Mouse (Mus musculus): ENCODE measurements at regions not wholly inside any gene's neighbourhood (a gene's known extent, or its start where the extent isn't known, plus 50 kb on each side); places are given as distances from the start of the nearest gene placed in this dataset.
"Not testable (repeated sequence)": the region's sequence is repeated elsewhere in the genome, so short reads cannot be mapped to it uniquely, and the experiment has no call there.

DNA sequence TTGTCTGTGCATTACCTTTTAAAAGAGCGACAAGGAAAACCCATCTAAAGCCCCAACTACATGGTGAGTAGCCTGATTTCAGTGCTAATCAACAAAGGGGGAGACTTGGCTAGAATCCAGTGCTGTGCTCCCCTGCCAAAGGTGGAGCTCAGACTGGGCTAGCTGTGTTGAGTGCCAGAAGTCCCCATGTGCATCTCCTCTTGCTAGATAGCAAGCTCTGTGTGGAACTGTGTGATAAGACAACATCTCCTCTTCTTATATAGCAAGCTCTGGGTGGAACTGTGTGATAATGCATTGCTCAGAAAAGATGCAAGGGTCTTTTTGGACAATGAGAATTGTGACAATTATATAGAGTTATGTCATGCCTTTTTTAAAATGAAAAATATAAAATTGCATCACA, 741.4 kb downstream of the Adam6a start:
- no peak for DNase-seq (ENCODE audit: low read depth, low spot score)

DNA sequence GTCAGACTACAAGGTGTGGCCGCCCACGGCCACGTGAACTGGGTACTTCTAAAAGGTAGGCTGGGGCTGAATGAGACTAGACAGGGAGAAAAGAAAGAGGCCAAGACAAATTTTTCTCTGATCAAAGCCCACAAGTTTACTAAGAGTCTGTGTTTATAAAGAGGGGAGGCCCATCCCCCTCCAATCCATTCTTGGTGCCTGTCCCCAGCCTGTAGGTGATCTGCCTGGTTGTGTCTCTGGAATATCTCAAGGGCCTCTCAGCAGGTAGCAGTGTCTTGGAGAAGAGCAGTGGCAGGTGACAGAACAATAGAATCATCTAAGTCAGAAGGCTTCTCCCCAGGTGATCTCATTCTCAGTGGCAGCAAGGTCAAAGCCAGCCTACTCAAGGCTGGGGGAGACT, 743.3 kb downstream of the Adam6a start:
- DNase-seq (ENCODE audit: low read depth, low spot score) = peak; percentile 59

DNA sequence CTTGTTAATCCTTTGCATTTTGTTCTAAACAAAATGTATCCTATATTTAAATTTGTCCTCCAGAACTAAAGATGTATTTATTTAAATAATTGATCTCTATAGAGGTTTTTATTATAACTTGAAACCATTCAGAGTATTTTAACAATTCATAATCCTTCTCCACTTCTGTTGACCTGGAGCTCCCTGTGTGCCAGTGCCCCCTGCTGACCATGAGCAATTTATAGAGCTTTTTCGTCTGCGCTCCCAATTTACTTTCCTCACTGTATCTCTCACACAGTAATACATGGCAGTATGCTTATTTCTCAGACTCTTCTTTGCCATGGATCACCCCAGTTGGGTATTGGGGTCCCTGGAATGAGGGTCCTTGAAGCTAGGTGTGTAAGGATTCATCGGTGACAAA, 747.4 kb downstream of the Adam6a start:
- DNase-seq (ENCODE audit: low read depth, low spot score) = no peak

- DNase-seq (ENCODE audit: low read depth, low spot score) = no peak
Observed at GRCm38 (mm10) chr12:114299771-114300170, 756.1 kb downstream of the Adam6a start.

GRCm38 (mm10) chr12:114301728-114302127, 758.0 kb downstream of the Adam6a start:
- no peak for DNase-seq (ENCODE audit: low read depth, low spot score)

DNA sequence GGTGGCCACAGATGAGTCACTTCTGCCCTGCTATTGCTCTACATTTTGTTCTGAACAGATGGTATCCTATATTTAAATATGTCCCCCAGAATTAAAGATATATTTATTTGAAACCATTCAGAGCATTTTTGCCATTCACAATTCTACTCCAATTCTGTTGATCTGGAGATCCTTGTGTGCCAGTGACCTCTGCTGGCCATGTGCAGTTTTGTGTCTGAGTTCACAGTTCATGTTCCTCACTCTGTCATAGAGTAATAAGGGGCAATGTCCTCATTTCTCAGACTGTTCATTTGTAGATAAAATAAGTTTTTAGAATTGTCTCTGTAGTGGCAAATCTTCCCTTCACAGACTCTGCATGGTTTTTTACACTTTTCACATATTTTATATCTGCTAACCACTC, 788.8 kb downstream of the Adam6a start:
- peak; percentile 4 for DNase-seq (ENCODE audit: low read depth, low spot score)

GRCm38 (mm10) chr12:114366276-114366675, 822.6 kb downstream of the Adam6a start:
- DNase-seq (ENCODE audit: low read depth, low spot score) = peak; percentile 21

DNA sequence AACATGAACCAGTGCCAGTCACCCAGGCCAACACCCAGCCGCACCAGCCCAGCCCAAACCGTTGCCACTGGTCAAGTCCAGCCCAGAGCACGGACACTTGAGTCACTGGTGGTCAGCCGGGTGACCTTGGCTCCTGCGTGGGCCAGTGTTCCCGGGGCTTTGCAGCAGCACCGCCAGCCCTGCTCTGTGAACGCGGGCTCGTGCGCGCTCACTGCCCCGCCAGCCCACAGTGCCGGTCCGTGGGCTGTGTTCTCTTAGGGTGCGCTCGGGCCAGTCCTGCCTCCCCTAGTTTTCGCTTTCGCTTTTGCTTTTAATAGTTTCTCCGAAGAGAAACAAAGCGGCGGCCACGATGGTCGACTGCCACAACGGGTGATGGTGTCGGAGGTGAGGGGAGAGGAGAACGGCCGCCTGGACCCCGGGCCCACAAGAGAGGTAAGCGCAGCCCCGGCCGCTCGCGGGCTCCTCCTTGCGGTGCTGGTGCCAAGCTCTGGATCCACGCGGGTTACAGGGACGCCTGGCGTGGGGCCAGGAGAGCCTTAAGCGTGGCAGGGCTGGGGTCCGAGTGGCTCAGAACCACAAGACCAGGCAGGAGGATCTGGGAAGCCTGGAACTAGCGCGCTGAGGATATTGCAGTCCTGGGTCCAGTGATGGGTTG, 835.1 kb downstream of the Adam6a start:
- DNase-seq (ENCODE audit: low read depth, low spot score) = not testable (repeated sequence)

DNA sequence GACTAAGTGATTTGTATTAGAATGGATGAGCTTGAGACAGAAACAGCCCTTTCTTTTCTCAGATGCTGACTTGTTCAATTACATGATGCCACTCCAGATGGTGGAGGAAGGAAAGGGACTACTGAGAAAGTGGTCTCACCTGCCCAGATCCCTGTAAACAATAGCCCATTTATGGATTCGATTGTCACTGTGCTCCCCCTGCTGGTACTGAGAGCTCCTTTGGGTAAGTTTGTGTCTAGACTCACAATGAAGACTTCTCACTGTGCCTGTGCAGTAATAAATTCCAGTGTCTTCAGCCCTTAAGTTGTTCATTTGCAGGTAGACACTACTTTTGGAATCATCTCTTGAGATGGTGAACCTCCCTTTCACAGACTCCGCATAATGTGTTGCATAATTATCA, 847.7 kb downstream of the Adam6a start:
- no peak for DNase-seq (ENCODE audit: low read depth, low spot score)

DNA sequence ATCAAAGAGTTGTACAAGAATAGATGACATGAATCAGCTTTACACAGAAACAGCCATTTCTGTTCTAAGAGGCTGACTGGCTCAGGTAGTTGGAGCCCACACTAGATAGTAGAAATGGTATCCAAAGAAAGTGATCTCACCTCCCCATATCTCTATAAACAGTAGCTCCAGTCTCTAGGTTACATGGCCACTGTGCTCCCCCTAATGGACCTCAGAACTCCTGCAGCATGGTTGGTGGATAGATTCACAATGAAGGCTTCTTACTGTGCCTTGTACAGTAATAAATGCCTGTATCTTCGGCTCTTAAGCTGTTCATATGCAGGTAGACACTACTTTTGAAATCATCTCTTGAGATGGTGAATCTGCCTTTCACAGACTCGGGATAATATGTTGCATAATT, 862.5 kb downstream of the Adam6a start:
- peak; percentile 42 for DNase-seq (ENCODE audit: low read depth, low spot score)

DNA sequence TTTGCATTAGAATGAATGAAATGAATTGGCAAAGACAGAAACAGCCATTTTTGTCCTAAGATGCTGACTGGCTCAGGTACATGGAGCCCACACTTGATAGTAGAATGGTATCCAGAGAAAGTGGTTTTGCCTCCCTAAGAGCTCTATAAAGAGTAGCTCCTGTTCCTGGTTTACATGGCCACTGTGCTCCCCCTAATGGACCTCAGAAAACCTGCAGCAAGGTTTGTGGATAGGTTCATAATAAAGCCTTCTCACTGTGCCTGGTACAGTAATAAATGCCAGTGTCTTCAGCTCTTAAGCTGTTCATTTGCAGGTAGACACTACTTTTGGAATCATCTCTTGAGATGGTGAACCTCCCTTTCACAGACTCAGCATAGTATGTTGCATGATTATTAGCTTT, 890.8 kb downstream of the Adam6a start:
- peak; percentile 27 for DNase-seq (ENCODE audit: low read depth, low spot score)

GRCm38 (mm10) chr12:114462037-114462436, 918.3 kb downstream of the Adam6a start:
- DNase-seq (ENCODE audit: low read depth, low spot score) = no peak

DNA sequence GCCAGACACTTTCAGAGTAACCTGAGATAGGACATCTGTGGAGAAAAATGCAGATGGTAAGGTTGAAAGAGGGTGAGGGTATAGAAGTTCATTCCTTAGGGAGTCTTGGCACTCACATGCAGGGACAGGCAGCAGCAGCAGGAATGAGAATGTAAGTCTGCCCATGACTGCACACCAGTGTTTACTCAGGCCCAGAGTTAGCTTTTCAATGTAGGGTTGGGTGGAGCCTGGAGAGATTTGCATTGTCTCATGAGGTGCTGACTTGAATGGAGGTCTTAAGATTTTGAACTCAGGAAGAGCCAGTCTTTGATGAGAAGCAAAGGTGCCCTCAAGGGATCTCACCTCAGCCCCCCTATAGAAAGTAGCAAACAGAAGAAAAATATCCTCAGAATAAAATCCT, 918.9 kb downstream of the Adam6a start:
- DNase-seq (ENCODE audit: low read depth, low spot score) = peak; percentile 69

DNA sequence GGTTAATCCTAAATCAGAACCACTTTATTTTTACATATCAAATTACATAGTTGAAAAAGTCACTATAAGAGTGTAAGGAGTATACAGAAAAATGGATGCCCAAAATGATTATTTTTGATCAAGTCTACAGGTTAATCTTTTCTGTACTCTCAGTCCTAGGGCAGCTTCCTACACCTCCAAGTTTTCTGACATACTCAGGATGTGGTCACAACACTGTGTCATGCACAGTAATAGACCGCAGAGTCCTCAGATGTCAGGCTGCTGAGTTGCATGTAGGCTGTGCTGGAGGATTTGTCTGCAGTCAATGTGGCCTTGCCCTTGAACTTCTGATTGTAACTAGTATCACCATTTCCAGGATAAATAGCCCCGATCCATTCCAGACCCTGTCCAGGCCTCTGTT, 925.1 kb downstream of the Adam6a start:
- no peak for DNase-seq (ENCODE audit: low read depth, low spot score)

- not testable (repeated sequence) for DNase-seq (ENCODE audit: low read depth, low spot score)
Observed at GRCm38 (mm10) chr12:114472678-114473077, 929.0 kb downstream of the Adam6a start.

DNA sequence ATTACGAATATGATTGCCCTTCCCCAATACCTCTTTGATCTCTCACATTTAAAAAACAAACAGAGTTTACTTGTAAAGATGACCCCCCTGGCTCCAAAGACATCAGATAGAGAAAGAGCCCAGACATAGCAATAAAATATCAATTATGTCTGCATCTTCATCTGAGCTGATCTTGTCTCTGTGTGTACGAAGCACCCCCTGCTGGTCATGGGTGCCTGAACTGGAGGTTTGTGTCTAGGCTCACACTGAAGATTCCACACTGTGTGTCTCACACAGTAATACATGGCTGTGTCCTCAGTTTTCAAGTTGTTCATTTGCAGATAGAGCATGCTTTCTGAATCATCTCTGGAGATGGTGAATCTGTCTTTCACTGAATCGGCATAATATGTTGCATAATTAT, 935.0 kb downstream of the Adam6a start:
- DNase-seq (ENCODE audit: low read depth, low spot score) = no peak

GRCm38 (mm10) chr12:114493500-114494031, 949.9 kb downstream of the Adam6a start:
- not testable (repeated sequence) for DNase-seq (ENCODE audit: low read depth, low spot score)

DNA sequence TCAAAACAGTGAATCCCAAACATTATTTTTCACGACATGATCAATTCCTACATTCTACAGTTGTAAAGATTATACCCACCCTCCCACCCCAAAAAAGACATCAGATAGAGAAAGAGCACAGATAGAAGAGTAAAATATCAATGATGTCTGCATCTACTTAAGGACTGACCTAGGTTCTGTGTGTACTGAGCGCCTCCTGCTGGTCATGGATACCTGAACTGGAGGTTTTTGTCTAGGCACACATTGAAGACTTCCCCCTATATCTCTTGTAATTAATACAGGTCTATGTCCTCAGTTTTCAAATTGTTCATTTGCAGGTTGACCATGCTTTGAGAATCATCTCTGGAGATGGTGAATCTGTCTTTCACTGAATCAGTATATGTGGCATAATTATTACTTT, 952.0 kb downstream of the Adam6a start:
- peak; percentile 62 for DNase-seq (ENCODE audit: low read depth, low spot score)

- DNase-seq (ENCODE audit: low read depth, low spot score) = no peak
Observed at GRCm38 (mm10) chr12:114513143-114513542, 969.4 kb downstream of the Adam6a start.

DNA sequence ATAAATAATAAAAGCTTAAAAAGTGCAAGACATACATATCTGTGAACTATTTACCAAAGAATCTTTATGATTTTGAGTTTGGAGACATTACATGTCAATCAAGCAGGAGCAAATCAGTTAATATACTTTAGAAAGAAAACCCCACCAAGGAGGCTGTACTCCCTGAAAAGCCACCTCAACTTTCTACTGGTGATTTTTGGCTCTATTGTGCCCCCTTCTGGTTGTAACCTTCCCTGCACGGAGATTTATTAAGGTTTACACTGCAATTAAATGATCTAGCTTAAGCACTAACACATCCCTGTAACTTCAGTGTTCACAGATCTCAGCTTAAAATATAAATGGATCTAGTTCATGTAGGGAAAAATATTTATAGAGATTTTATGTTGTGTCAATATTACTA, 998.4 kb downstream of the Adam6a start:
- peak; percentile 33 for DNase-seq (ENCODE audit: low read depth, low spot score)

DNA sequence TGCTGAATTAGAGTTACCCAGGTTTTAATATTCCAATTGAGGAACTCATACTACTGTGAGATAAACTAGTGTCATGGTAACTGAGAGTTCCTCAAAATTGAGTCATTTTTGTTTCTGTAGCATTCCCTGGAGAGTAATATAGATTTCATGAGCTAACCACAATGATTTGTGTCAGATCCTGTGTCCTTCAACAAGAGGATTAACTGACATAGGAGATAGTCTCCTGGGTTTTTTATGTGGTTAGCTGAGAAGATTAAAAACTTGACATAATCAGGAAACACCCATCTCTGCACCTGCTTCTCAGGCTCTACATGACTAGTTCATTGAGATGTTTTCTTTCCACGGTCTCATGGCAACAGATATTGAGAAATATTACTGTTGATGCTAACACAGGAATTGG, 1001.2 kb downstream of the Adam6a start:
- not testable (repeated sequence) for DNase-seq (ENCODE audit: low read depth, low spot score)

DNA sequence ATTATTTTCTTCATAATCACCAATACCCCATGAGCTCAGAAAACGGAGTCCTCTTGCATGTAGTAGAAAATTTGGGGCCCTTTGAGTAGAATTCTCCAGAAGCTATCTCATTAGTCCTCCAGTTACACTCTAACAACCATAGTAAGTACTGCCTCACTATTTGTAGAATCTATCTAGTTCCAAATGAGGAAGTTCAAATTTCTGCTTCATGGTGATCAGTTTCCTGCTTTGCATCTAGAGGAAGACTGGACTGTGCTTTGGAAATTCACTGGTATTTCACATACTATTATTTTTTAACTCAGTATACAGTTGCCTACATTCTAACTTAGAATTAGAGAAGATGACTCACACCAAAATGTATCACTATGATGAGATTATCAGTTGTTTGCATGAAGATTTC, 1018.7 kb downstream of the Adam6a start:
- no peak for DNase-seq (ENCODE audit: low read depth, low spot score)

DNA sequence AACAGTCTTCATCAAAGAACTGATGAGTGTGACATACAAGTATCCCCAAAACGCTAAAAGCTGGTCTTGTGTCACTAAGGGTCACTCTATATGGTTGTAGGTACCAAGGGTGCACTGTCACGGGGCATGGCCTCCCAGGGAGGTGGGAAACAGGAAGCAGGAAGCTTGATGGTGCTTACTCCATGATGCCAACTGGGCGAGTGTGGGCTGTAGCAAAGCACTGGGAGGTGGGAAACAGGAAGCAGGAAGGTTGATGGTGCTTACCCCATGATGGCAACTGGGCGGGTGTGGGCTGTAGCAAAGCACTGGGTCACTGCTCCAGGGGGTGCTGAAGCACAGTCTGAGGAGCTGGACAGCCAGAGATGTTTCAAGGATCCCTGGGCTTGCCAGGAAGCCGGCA, 1019.3 kb downstream of the Adam6a start:
- DNase-seq (ENCODE audit: low read depth, low spot score) = no peak

DNA sequence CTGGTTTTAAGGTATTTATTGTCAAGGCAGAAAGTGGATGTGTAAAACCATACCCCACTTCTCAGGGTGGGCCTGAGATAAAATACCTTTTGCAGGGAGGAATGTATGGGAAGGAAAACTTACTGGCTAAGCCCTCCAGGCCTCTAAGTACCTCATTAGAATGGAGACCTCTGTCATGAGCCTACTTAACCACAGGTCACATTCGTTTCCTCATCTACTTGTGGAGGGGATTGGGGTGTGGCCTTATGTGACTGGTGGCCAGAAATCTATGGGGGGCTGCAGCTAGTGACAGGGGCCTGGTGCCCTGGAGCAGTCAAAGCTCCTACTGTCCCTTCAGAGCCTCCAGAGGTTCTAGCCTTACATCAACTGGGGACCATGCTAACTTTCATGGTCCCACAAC, 1020.0 kb downstream of the Adam6a start:
- DNase-seq (ENCODE audit: low read depth, low spot score) = no peak
